Mouse (Mus musculus): ENCODE measurements around the gene Fkbpl. TPM values are rescaled to one million over a fixed set of nuclear protein-coding genes. Genes with fewer than 3 reads are reported as not detected.
A peak's percentile ranks its signal among the peaks of the same experiment; 100 is the strongest.

Fkbpl gene
- total RNA-seq, 2 experiments from 2014 or later, result 12.5 to 13.7 TPM

DNA sequence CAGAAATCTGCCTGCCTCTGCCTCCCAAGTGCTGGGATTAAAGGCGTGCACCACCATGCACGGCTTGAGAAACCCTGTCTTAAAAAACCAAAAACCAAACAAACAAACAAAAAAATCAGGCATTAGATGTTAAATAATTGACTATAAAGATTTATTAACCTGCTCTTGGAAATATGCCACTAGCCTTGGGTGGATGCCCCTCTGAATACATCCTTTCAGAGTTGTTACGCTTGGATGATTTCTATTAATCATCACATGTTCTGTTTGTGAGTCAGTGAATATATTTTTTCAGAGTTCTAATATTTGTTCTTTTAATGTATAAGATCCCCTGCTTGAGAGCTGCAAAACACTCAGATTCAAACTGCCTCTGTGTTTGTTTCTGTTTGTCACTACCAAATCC is 19.6 kb upstream of the Fkbpl start:
- intact Hi-C loops (cut with DNase I), result no loop called here
- DNase-seq (ENCODE audit: extremely low spot score in 1 of 2, low spot score in 2 of 2), result no peak

DNA sequence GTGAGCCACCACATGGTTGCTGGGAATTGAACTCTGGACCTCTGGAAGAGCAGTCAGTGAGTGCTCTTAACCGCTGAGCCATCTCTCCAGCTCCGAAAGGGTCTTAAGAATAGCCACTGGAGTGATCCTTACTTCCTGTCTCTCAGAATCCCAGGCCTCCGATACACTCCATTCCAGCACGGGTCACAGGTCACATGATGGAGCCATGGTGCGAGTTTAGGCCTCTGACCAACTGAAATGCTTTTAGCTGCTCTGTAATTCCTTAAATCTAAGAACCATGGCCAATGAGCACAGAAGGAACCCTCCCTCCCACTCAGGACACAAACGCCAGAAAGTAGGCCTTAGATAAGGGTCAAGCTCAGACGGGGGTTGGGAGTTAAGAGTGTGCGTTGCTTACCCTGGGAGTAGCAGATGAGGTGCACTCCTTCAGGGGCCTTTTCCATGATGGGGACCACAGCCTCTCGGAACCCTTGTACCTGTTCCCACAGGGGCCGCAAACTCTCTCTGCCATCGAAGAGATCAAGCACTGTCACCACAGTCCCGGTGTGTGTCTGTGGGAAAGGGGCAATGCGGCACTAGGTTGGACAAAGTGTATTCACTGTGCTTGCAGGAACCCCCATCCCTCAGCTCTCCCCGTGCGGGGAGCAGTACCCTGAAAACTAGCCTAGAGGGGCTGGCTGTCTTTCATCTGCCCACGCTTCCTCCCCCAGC is 18.3 kb upstream of the Fkbpl start:
- intact Hi-C loops (cut with DNase I), result no loop called here

GRCm38 (mm10) chr17:34626773-34627092 is 17.8 kb upstream of the Fkbpl start:
- no peak for DNase-seq (ENCODE audit: extremely low spot score in 1 of 2, low spot score in 2 of 2)
- intact Hi-C loops (cut with DNase I), result no loop called here

More for the DNA sequence above, 18.3 kb upstream of the Fkbpl start:
- no peak for DNase-seq (ENCODE audit: extremely low spot score in 1 of 2, low spot score in 2 of 2)

DNA sequence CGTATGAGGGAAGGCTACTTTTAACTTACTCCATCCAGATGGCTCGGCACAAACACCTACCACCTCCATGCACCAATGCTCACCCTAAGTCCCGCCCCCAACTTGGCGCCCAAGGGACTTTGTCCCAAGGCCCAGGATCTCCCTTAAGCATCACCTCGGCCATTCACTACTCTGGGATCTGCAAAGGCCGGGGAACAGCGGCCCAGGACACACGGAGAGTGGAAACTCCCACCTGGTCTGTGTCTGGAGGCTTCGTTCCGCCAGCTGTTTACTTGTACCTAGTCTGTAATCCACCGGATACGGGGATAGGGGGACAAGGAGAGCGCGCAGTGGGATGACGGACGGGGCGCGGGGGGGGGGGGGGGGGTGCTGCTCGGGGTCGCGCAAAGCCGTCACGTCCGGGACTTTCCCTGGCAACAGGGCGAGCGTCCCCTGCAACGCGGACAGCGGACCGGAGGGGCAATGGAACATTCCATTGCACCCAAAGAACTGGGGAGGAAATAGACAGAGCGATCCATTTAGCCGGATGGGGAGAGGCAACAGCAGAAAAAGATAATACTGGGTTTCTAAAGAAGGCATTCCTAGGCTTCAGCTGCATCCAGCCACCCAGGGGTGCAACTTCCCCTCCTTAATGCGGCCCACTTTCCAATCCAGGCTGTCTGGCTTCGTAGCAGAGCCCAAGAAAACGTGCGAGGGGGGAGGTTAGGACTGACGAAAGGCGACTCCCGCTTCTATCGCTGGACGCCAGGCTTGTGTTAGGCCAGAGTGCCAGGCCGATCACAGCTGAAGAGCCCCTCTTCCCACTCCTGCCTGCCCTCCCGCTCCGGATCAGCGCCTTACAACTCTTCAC is 17.2 kb upstream of the Fkbpl start:
- peak; percentile 82 to 95 for DNase-seq (ENCODE audit: extremely low spot score in 1 of 2, low spot score in 2 of 2)
- intact Hi-C loops (cut with DNase I), result no loop called here

DNA sequence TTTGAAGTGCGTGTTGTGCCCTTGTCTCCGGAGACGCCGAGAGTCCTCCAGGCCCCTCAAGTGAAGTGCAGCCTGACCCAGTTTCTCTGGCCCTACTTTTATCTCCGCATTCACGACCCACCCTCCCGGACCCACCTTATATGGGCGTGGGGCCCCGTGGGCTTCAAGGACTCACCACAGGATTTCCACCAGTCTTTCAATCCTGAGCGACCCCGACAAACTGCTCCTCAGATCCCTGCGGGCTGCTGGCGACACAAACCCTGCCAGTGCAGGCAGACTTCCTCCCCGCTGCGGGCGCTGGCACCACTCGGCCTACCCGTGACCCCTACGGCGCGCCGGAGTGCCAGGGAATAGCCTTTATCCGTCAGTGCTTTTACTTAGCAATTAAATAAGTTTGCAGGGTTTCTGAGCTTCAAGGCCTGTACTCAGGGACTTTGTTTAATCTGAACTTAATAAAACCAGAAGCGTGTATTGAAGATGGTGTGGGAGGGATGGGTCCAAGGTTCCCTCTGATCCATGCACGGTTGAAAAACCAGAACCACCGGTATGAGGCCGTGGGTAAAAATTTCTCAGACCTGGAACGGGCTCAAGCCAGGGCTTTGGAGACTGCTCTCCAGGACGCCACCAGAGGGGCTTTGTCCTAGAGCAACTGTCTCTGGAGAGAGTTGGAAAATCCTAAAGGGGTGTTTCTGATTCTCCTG is 16.5 kb upstream of the Fkbpl start, which contains the start of gene Ppt2:
Gene Ppt2 (minus strand): TSS at position 568 of the 701 bp plus-strand sequence.
- DNase-seq (ENCODE audit: extremely low spot score in 1 of 2, low spot score in 2 of 2), result peak in 1 of 2 experiments; percentile 73
- intact Hi-C loops (cut with DNase I), result no loop called here

- intact Hi-C loops (cut with DNase I), result no loop called here
- no peak for DNase-seq (ENCODE audit: extremely low spot score in 1 of 2, low spot score in 2 of 2)
These were observed 16.0 kb upstream of the Fkbpl start for GRCm38 (mm10) chr17:34628644-34628967.

- intact Hi-C loops (cut with DNase I), result no loop called here
- DNase-seq (ENCODE audit: extremely low spot score in 1 of 2, low spot score in 2 of 2), result peak in 1 of 2 experiments; percentile 69
These were observed 15.3 kb upstream of the Fkbpl start, which contains the start of gene Prrt1 for GRCm38 (mm10) chr17:34629221-34629751. Gene Prrt1, plus strand, starts transcription at chr17:34629533.

DNA sequence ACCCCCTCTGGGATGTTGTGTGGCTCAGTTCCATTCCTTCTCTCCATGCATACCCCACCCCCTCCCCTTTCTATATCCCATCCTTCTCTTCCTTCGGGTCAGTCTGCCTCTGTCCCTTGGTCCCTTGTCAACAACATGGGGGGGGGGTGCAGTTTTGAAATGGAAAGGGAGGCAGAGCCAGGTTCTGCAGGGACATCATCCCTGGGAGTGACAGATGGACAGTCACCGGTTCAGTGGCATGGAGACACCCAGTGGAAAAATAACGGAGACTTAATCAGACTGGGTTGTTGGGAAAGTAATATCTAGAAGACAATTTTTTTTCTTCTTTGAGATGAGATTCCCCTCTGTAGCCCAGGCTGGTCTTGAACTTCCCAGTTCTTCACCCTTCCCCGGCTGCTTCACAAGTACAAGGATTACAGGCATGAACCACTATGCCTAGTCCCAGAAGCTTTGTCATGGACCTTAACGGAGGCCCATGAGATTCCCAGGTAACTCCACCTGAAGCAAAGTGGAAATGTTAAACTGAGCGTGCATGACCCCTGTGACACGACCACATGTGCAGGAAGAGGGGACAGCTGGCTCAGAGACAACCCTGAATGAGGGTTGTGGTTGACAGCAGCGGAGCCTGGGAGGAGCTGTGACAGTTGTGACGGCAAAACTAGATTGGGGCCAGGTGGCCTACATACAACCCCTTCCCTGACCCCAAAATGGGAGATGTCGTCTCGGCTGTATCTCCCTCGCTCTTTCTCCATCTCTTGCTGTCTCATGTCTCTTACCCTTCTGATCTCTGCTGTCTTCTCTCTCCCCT is 14.6 kb upstream of the Fkbpl start:
- intact Hi-C loops (cut with DNase I), result no loop called here
- no peak for DNase-seq (ENCODE audit: extremely low spot score in 1 of 2, low spot score in 2 of 2)

- peak in 1 of 2 experiments; percentile 76 for DNase-seq (ENCODE audit: extremely low spot score in 1 of 2, low spot score in 2 of 2)
- intact Hi-C loops (cut with DNase I), result no loop called here
These were observed 13.7 kb upstream of the Fkbpl start for GRCm38 (mm10) chr17:34630761-34631301.

DNA sequence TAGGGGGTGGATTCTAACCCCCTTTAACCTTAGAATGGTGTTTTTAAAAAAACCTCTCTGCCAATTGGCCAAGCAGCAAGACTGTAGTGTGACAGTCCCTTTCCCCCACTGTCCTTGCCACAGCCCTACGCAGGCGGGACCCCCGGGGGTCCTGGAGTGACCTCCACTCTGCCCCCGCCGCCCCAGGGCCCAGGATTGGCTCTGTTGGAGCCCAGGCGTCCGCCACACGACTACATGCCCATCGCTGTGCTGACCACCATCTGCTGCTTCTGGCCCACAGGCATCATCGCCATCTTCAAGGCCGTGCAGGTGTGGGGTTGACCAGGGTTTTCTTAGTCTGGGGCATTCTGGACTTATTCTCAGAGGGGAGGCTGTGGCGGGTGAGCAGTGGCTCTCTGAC is 12.9 kb upstream of the Fkbpl start:
- intact Hi-C loops (cut with DNase I), result no loop called here
- DNase-seq (ENCODE audit: extremely low spot score in 1 of 2, low spot score in 2 of 2), result no peak

- peak; percentile 72 to 87 for DNase-seq (ENCODE audit: extremely low spot score in 1 of 2, low spot score in 2 of 2)
- intact Hi-C loops (cut with DNase I), result no loop called here
These were observed 12.3 kb upstream of the Fkbpl start for GRCm38 (mm10) chr17:34632261-34632691.

DNA sequence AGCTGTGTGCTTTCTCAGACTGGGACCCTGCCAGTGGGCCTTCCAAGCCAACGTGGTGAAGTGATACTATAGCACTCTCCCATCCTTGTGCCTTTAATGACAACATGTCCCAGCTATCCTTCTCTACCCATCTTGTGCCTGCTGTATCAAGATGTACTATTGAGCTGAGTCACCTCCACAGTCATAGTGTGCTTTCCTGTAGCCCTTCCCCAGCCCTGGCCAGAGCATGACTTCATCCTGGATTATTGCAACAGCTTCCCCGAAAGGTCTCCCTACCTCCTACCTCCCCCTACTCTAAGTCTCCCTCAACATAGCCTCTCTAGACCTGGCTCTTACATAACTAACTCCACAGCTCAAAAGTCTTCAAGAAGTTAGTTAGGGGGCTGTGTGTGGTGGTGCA is 8.9 kb upstream of the Fkbpl start:
- intact Hi-C loops (cut with DNase I), result no loop called here
- no peak for DNase-seq (ENCODE audit: extremely low spot score in 1 of 2, low spot score in 2 of 2)

GRCm38 (mm10) chr17:34637459-34637858 is 7.1 kb upstream of the Fkbpl start:
- DNase-seq (ENCODE audit: extremely low spot score in 1 of 2, low spot score in 2 of 2), result no peak
- intact Hi-C loops (cut with DNase I), result no loop called here

DNA sequence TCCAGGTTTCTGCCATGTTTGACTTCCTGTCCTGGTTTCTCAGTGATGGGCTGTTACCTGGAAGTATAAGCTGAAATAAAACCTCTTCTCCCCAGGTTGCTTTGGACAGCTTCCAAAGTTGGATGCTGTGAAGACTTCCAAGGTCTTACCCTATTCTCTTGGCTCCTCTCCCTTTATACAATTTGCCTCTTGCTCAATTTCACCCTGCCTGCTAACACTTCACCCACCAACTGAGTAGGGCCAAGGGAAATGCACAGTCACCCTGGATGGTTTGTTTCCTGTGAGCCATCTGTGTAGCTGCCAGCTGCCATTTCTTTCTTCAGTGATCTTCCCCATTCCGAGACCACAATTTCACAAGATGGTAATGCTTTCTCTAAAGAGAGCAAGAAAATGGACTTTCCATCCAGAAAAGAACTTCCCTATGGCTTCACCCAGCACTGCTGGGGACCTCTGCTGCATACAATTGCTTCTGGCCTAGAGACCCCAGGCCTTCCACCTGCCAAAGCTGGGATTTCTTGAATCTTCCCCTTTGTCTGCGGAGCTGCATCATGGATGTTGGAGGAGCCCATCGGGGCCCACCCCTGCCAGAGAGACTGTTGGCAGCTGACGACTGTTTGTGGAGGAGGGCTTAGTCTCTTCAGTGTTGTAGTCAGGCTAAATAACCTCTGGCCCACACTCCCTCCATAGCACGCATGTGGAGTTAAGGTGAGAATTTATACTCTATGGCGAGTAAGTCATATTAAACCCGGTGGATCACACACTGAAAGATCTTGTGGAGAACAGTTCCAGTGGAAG is 4.9 kb upstream of the Fkbpl start:
- peak in 1 of 2 experiments; percentile 18 for DNase-seq (ENCODE audit: extremely low spot score in 1 of 2, low spot score in 2 of 2)
- intact Hi-C loops (cut with DNase I), result no loop called here

GRCm38 (mm10) chr17:34640778-34641601 is 3.6 kb upstream of the Fkbpl start:
- intact Hi-C loops (cut with DNase I), result no loop called here
- peak in 1 of 2 experiments; percentile 42 for DNase-seq (ENCODE audit: extremely low spot score in 1 of 2, low spot score in 2 of 2)

DNA sequence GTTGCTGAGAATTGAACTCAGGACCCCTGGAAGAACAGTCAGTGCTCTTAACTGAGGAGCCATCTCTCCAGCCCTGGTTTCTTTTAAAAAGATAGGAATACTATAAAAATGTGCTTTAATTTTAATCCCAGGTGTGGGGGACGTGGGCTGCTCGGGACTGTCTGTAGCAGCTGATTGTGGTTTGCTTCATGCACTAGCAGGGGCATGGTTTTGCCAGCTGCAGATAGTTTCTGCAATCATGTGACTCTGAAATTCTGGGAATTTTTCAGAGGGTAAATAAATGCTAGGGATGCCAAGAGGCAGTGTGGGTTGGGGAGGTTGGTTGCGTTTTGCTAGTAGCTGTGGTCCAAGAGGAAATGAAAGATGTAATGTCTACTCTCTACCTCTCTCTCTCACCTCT is 2.6 kb upstream of the Fkbpl start:
- intact Hi-C loops (cut with DNase I), result no loop called here
- DNase-seq (ENCODE audit: extremely low spot score in 1 of 2, low spot score in 2 of 2), result no peak

GRCm38 (mm10) chr17:34643379-34643778 is 1.2 kb upstream of the Fkbpl start:
- DNase-seq (ENCODE audit: extremely low spot score in 1 of 2, low spot score in 2 of 2), result no peak
- intact Hi-C loops (cut with DNase I), result no loop called here

Measured in left cerebral cortex, postnatal 10 days (tissue).